11 mouse cellular contexts compared by ENCODE assay signal in the genomic region with DNA sequence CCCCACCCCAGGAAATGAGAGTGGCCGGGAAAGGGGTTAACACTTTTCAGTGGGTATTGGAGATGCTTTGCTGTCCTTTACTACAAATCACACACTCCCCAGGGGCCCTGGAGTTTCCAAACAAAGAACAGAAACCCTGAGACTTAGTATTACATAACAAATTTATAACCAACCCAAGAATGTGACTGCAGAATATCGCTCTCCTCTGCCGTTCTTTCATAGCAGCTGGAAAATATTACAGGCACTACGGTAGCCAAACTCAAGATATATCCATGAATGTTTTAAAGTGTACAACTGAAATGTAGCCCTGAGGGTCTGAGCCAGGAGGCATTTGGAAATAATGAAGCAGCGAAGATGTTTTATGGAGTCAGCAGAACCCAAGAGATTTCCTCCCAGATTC. TPM values are rescaled to one million over a fixed set of nuclear protein-coding genes. Genes with fewer than 3 reads are reported as not detected.
DNase-seq lines count a peak whose midpoint lies in the region.
"Had no signal": no experiment of that assay in that cellular context is flagged by ENCODE, and none has a peak within 500 bp of the region (broad histone marks: within the 10 kb centered on the region; RNA-seq: fewer than 3 reads in every experiment).

No protein-coding gene starts in this region.

- peak; percentile 23 for DNase-seq in adrenal gland, postnatal 10 days
- DNase-seq in adrenal gland, adult 8-10 months: no peak
- DNase-seq in urinary bladder, postnatal 14 days (ENCODE audit: low spot score): peak; percentile 34
- no peak for DNase-seq in urinary bladder, postnatal 25 days (ENCODE audit: low spot score)
- DNase-seq in kidney, postnatal 4 days: peak; percentile 46 to 70
- DNase-seq in embryo, embryonic 10 days (ENCODE audit: low spot score): no peak
- DNase-seq in urinary bladder, postnatal 10 days (ENCODE audit: low spot score): no peak
- DNase-seq in spleen, adult 12 weeks (ENCODE audit: low spot score): no peak
- DNase-seq: right cerebral cortex, postnatal 25 days; thymus, adult 2 months had no signal

RNA-seq across cellular contexts. Expression of a gene that starts 10.2 kb away (rescaled TPM):
- total RNA-seq in adrenal gland, postnatal 10 days (2021): not detected
- total RNA-seq in adrenal gland, adult 8-10 months (2022): not detected
- total RNA-seq: liver, adult 2 months had no signal

RNA-seq across cellular contexts. Expression of a gene that starts 10.4 kb away (rescaled TPM):
- total RNA-seq in adrenal gland, postnatal 10 days (2021): not detected
- not detected for total RNA-seq in adrenal gland, adult 8-10 months (2022)
- total RNA-seq: liver, adult 2 months had no signal

Comparison
In these comparisons a context has a peak if more than half of its experiments do, and no peak if none do; other contexts are left out.
1. DNase-seq: peak in adrenal gland, postnatal 10 days (single experiment), urinary bladder, postnatal 14 days (single experiment) and kidney, postnatal 4 days (2 of 2); none in adrenal gland, adult 8-10 months (single experiment), urinary bladder, postnatal 25 days (single experiment), embryo, embryonic 10 days (single experiment), urinary bladder, postnatal 10 days (single experiment) and spleen, adult 12 weeks (single experiment).